Mouse (Mus musculus) gastrocnemius, adult 2 months (tissue): ENCODE measurements around the gene Abcb9. TPM values are rescaled to one million over a fixed set of nuclear protein-coding genes. Genes with fewer than 3 reads are reported as not detected.
A peak's percentile ranks its signal among the peaks of the same experiment; 100 is the strongest.
"Not testable (repeated sequence)": the region's sequence is repeated elsewhere in the genome, so short reads cannot be mapped to it uniquely, and the experiment has no call there.

Experiments used
- DNase-seq: peaks from one replicate; pipeline ENCODE4 v3.0.0; 2022
- H3K27ac ChIP-seq: fragments of 200-600 bp; 2 replicates; pipeline ENCODE4 v1.8.1; 2022; ENCODE audit warnings: mild to moderate bottlenecking
- H3K4me3 ChIP-seq: fragments of 200-600 bp; 2 replicates; pipeline ENCODE4 v1.8.1; 2022; ENCODE audit warnings: mild to moderate bottlenecking, moderate library complexity
- CTCF ChIP-seq: fragments of 200-600 bp; IDR thresholded peaks from 2 replicates; pipeline ENCODE4 v1.8.1; 2022; ENCODE audit warnings: antibody characterized with exemption, mild to moderate bottlenecking, moderate library complexity
- intact Hi-C: fragments of 180-260 bp; cut with DNase I; formaldehyde crosslinking; loops from one replicate; pipeline ENCODE4 v1.15.1; 2025
- total RNA-seq, 2 experiments: library from RNA; stranded (reverse); gene quantifications; 2 replicates each; pipeline ENCODE4 v1.2.3; 2021

Gene Abcb9
- total RNA-seq, 2 experiments from 2014 or later, result 7.1 to 11.9 TPM

DNA sequence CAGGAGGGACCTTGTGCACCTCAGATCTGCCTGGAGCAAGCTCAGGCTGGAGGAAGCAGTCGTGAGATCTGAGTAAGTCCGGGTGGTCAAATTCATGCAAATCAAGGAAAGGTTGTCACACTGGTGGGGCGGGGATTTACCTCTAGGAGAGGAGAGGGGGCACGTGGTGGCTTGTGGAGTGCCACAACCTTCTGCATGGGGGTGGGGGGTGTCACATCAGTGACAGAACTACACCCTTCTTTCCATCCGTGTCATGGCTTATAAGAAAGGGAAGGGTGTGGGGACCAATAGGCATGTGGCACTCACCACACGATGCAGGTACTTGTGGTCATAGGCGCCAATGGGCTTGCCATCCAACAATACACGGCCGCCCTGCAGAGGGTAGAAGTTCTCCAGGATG is 19.9 kb downstream of the Abcb9 start:
- TF ChIP-seq CTCF, result no peak
- Histone ChIP-seq H3K4me3 (no peak overlapping the region), H3K27ac (no peak overlapping the region)
- intact Hi-C loops, result no loop called here
- DNase-seq, result no peak

DNA sequence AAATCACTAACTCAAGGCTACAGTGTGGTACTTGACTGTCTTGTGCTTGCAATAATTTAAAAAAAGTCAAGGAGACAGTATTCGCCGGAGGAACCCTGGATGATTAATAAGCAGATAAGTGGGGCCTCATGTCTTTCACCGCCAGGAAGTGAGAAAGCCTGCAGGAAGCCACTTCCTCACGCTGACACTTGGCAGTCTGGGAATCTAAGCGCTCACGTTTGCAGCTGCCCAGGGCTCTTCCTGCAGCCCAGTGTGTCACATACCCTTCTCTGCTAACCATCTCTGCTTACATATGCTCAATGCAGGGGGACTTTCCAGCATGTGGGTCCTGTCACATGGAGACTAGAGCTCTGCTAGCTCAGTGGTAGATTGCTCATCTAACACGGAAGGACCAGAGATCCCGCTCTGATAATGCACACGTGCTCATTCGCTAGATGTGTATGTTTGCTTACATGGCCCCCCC is 20.7 kb downstream of the Abcb9 start:
- intact Hi-C loops, result no loop called here
- H3K27ac ChIP-seq, result no peak overlapping the region
- DNase-seq, result no peak

DNA sequence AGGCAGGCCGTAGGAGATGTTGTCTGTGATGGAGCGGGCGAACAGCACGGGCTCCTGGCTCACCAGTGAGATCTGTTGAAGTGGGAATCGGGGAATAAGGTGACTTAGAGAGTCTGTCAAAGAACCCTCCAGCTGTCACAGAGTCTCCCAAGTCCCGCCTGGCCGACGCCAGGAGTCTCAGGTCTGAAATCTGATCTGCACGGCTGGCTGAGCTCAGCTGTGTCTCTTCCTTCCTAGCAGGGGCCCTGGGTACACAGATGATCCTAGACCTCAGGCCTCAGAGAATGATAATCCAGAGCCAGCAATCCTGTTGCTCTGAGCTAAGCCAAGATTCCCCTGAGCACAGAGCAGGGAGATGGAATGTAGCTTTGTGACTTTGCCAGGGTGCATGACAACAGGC is 21.9 kb downstream of the Abcb9 start:
- no peak overlapping the region for H3K4me3 ChIP-seq
- intact Hi-C loops, result no loop called here
- DNase-seq, result peak; percentile 81
- no peak for TF ChIP-seq CTCF
- H3K27ac ChIP-seq, result peak overlapping the region; percentile 75

More for the DNA sequence above, 20.7 kb downstream of the Abcb9 start:
- TF ChIP-seq CTCF, result no peak
- no peak overlapping the region for H3K4me3 ChIP-seq

GRCm38 (mm10) chr5:124069657-124070056 is 25.9 kb downstream of the Abcb9 start:
- intact Hi-C loops, result no loop called here
- Histone ChIP-seq H3K27ac (no peak overlapping the region), H3K4me3 (no peak overlapping the region)
- no peak for TF ChIP-seq CTCF
- no peak for DNase-seq

- no peak for DNase-seq
- intact Hi-C loops, result no loop called here
These were observed 33.4 kb downstream of the Abcb9 start for GRCm38 (mm10) chr5:124062037-124062824.

DNA sequence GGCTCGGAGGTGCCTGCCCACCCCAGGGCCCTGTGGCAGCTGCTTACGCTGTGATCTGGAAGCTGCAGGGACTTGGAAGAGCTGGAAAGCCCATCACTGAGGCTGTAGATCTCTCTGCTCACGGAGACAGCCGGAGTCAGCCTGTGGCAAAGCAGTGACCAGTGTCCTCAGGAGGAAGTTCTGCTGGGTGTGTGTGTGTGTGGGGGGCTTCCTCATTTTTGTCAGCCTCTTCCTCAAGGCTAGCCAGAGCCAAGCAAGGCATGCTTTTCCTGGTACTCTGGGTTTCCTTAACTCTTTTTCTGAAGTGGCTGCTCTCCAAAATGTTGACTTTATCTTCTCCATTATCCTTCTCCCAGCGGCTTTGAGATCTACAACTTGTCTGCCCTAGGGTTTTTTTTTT is 35.9 kb downstream of the Abcb9 start:
- H3K4me3 ChIP-seq, result peak overlapping the region; percentile 30
- intact Hi-C loops, result no loop called here
- no peak for DNase-seq
- no peak for TF ChIP-seq CTCF
- H3K27ac ChIP-seq, result peak overlapping the region; percentile 67

More at GRCm38 (mm10) chr5:124062037-124062824, 33.4 kb downstream of the Abcb9 start:
- peak overlapping the region; percentile 31 for H3K27ac ChIP-seq
- no peak overlapping the region for H3K4me3 ChIP-seq
- TF ChIP-seq CTCF, result no peak

DNA sequence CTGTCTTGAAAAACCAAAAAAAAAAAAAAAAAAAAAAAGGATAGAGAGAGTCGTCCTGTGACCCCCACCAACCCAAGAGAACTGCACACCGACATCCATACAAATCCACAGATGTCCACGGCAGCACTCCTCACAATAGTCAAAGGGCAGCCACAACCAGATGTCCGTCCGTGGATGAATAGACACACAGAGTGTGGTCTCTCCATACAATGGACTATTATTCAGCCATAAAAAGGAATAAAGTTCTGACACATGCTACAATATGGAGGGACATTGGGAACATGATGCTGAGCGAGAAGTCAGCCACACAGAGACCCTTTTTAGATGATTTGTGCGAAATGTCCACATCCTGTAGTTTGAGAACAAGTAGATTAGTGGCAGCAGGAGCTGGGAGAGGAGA is 36.8 kb downstream of the Abcb9 start:
- no peak for TF ChIP-seq CTCF
- intact Hi-C loops, result no loop called here
- Histone ChIP-seq H3K4me3 (no peak overlapping the region), H3K27ac (no peak overlapping the region)
- no peak for DNase-seq

GRCm38 (mm10) chr5:124056956-124057355 is 38.6 kb downstream of the Abcb9 start:
- H3K27ac ChIP-seq, result no peak overlapping the region
- H3K4me3 ChIP-seq, result no peak overlapping the region
- DNase-seq, result no peak
- TF ChIP-seq CTCF, result no peak
- intact Hi-C loops, result no loop called here

DNA sequence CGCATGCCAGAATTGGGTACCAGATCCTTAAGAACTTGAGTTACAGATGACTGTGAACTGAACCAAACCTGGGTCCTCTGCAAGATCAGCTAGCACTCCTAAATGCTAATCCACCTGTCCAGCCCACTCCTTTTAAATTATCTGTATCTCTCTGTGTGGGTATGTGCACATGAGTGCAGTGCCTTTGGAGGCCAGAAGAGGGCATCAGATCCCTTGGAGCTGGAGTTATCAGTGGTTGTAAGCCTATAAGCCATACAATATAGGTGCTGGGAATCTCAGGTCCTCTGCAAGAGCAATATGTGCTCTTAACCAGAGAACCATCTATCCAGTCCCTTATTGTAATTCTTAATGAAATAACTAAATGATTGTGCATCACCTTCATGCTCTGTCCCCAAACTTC is 39.4 kb downstream of the Abcb9 start:
- H3K4me3 ChIP-seq, result no peak overlapping the region
- intact Hi-C loops, result no loop called here
- no peak for DNase-seq
- peak; percentile 21; the same call in 1 of the 2 replicates for TF ChIP-seq CTCF
- no peak overlapping the region for H3K27ac ChIP-seq

GRCm38 (mm10) chr5:124052641-124053040 is 43.0 kb downstream of the Abcb9 start:
- intact Hi-C loops, result loop anchor here (5.0 kb wide), 1 partner anchor 35 kb away; no protein-coding TSS in a partner anchor
- H3K4me3 ChIP-seq, DNase-seq: not testable (repeated sequence)
- 0 out of 2 replicates have a peak overlapping the region, but pooled peaks have one; percentile 31 for H3K27ac ChIP-seq

GRCm38 (mm10) chr5:124051899-124052491 is 43.6 kb downstream of the Abcb9 start:
- DNase-seq, result no peak
- TF ChIP-seq CTCF, result no peak
- Histone ChIP-seq H3K27ac (peak overlapping the region; percentile 59; the same call in 1 of the 2 replicates), H3K4me3 (no peak overlapping the region)
- intact Hi-C loops, result loop anchor here (5.0 kb wide), 1 partner anchor 35 kb away; no protein-coding TSS in a partner anchor

DNA sequence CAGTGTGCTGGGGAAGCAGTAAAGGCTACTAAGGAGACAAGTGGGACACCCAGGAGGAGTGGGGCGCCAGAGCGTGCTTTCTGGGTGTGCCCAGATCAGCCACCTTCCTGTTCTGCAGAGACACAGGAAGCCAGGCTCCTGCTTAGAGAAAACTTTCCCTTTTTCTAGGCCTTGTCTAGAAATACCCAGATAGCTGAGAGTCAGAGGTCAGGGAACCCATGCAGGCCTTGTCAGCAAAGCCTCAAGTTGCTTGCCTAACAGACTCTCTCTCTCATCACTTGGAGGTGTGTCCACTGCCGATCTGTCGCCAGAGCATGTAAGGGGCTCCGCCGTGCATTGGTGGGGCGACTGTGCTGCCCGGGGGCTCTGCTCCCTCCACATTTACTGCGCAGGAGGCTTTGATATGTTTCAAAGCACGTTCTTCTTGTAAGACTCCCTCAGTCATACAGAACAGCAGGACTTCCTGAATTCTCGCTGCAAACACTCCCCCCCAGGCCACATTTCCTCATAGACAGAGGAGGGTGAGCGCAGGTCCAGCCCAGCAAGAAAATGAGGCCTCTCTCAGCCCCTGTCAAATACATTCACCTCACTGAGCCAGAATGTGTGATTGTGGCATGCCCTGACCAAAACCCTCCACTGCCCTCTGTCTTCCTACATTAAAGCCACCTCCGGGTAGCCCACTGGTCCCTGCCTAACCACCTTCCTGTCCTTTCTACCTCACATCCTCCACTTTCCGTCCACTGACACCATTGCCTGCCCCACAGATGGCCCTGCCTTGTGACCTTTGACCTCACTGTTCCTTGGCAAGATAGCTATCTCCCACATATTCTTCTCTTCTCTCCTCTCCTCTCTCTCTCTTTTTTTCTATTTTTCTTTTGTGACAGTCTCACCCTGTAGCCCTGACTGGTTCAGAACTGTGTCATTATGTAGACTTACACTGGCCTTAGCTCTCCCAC is 45.2 kb downstream of the Abcb9 start:
- Histone ChIP-seq H3K4me3 (peak overlapping the region; percentile 57), H3K27ac (peak overlapping the region; percentile 92)
- intact Hi-C loops, result loop anchor here (5.0 kb wide), 1 partner anchor 33 kb away; no protein-coding TSS in a partner anchor
- DNase-seq, result no peak
- TF ChIP-seq CTCF, result no peak; the same call in 1 of the 2 replicates
